Mouse (Mus musculus) stomach, postnatal 0 days (tissue): ENCODE measurements around the gene Prr19. TPM values are rescaled to one million over a fixed set of nuclear protein-coding genes. Genes with fewer than 3 reads are reported as not detected.

ENCODE experiments used
- ATAC-seq: fragments of 200-750 bp; cut with Nextera tagmentation; 2 replicates; pipeline ENCODE4 v1.8.0; 2017; ENCODE audit not compliant: low FRiP score, low TSS enrichment
- DNase-seq: peaks from one replicate; pipeline ENCODE4 v3.0.0-alpha.2; 2016; ENCODE audit warnings: low spot score
- H3K27ac ChIP-seq: fragments of 300-500 bp; sonication (generic); replicated peaks from 2 replicates; pipeline ENCODE4 v1.5.1; 2014; ENCODE audit warnings: mild to moderate bottlenecking, control low read depth
- H3K27me3 ChIP-seq: fragments of 300-500 bp; sonication (generic); 2 replicates; pipeline ENCODE4 v1.6.1; 2014; ENCODE audit warnings: low read length; ENCODE audit not compliant: control insufficient read depth, insufficient read depth
- H3K36me3 ChIP-seq: fragments of 300-500 bp; sonication (generic); 2 replicates; pipeline ENCODE4 v1.6.1; 2014; ENCODE audit warnings: low read length, mixed read lengths; ENCODE audit not compliant: control insufficient read depth, insufficient read depth
- H3K4me1 ChIP-seq: fragments of 300-500 bp; sonication (generic); replicated peaks from 2 replicates; pipeline ENCODE4 v1.6.1; 2014; ENCODE audit warnings: antibody characterized with exemption; ENCODE audit not compliant: control insufficient read depth, insufficient read depth
- H3K4me2 ChIP-seq: fragments of 300-500 bp; sonication (generic); replicated peaks from 2 replicates; pipeline ENCODE4 v1.6.1; 2014; ENCODE audit warnings: low read depth, mild to moderate bottlenecking, control low read depth, moderate library complexity
- H3K4me3 ChIP-seq: fragments of 300-500 bp; sonication (generic); 2 replicates; pipeline ENCODE4 v1.5.1; 2014; ENCODE audit warnings: low read depth, low read length, control low read depth
- H3K9ac ChIP-seq: fragments of 300-500 bp; sonication (generic); 2 replicates; pipeline ENCODE4 v1.6.1; 2014; ENCODE audit warnings: mild to moderate bottlenecking, low read length, control low read depth, mixed read lengths
- H3K9me3 ChIP-seq: fragments of 300-500 bp; sonication (generic); 2 replicates; pipeline ENCODE4 v1.6.1; 2016; ENCODE audit warnings: low read length; ENCODE audit not compliant: control insufficient read depth
- CTCF ChIP-seq: IDR thresholded peaks from 2 replicates; pipeline ENCODE4 v1.5.1; 2016; ENCODE audit warnings: antibody characterized with exemption, low read depth, mild to moderate bottlenecking, moderate library complexity
- EP300 ChIP-seq: optimal IDR thresholded peaks from 2 replicates; pipeline ENCODE3; 2016; ENCODE audit warnings: antibody characterized with exemption
- WGBS: fragments of 180-500 bp; shearing (Covaris S2); extraction: QIAGEN DNeasy Blood & Tissue Kit; methylation state at CpG from one replicate; pipeline ENCODE4 v1.1.7; 2014; 5-methylcytosine and 5-hydroxymethylcytosine counted together
- polyA plus RNA-seq: library from polyadenylated mRNA; unstranded; fragments of >200 nt; fragmentation: Nextera tagmentation; extraction: Ambion mirVana; gene quantifications from 2 replicates; pipeline ENCODE4 v1.2.1, GENCODE M21; 2015

Gene Prr19
- polyA plus RNA-seq, 1 experiment from 2014 or later: 0.07 TPM

DNA sequence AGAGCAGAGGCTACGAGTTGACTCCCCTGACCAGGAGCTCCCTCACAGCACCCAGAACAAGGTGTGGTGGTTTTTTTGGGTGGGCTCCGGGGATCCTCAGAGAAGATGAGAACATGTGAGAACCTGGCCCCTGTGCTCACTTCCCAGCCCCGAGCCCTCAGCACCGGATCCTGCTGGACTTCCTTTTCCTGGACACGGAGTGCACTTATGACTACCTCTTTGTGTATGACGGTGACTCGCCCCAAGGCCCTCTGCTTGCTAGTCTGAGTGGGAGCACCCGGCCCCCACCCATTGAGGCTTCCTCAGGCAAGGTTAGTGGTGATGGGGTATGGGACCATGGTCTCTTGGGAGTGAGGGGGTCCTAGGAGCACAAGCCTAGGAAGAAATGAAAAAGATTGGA, 25.0 kb downstream of the Prr19 start:
- no peak overlapping the region for H3K9ac ChIP-seq
- ATAC-seq: no peak
- H3K27me3 ChIP-seq: no peaks in the 10 kb centered on the region
- H3K4me2 ChIP-seq: no peak overlapping the region
- TF ChIP-seq EP300: no peak
- no peak for TF ChIP-seq CTCF
- peaks cover 7% of the 10 kb centered on the region for H3K36me3 ChIP-seq
- WGBS: 83% methylated on average over 8 of the region's 8 CpGs
- no peak for DNase-seq
- H3K4me3 ChIP-seq: no peak overlapping the region
- H3K27ac ChIP-seq: no peak overlapping the region
- H3K9me3 ChIP-seq: no peaks in the 10 kb centered on the region
- 0 out of 2 replicates have a peak, but pooled peaks cover 3% of the 10 kb centered on the region for H3K4me1 ChIP-seq

DNA sequence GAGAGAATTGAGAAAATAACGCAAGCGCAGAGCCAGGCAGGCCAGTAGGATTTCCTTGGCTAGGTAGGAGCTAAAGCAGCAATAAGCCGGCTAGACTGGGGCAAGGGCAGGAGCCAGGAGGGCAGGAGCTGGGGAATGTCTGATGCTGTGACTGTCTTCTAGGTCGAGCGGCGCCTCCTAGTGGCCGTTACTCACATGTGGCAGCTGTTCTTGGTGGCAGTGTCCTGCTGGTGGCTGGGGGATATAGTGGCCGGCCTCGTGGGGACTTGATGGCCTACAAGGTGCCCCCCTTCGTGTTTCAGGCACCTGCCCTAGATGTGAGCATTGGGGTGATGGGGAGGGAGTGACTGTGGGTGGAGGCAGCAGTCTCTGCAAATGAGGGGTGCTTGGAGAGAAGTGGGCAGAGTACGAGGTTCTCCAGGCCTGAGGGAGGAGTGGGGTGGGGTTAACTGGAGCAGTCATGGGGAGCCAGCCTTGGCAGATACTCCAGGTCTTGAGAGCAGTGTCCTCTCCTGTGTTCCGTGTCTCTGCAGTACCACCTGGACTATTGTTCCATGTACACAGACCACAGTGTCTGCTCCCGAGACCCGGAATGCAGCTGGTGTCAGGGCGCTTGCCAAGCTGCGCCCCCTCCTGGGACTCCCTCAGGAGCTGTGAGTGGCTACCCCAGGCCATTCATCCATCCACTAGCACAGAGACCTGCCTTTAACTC, 32.5 kb downstream of the Prr19 start:
- WGBS: 40% methylated on average over 16 of the region's 16 CpGs
- ATAC-seq: peak; percentile 73
- Histone ChIP-seq H3K9me3 (no peaks in the 10 kb centered on the region), H3K9ac (no peak overlapping the region), H3K4me2 (no peak overlapping the region), H3K4me1 (no peaks in the 10 kb centered on the region), H3K27me3 (no peaks in the 10 kb centered on the region), H3K36me3 (peaks cover 12% of the 10 kb centered on the region), H3K4me3 (no peak overlapping the region), H3K27ac (no peak overlapping the region)
- peak; percentile 84 for DNase-seq
- TF ChIP-seq CTCF (peak; percentile 89), EP300 (no peak)

DNA sequence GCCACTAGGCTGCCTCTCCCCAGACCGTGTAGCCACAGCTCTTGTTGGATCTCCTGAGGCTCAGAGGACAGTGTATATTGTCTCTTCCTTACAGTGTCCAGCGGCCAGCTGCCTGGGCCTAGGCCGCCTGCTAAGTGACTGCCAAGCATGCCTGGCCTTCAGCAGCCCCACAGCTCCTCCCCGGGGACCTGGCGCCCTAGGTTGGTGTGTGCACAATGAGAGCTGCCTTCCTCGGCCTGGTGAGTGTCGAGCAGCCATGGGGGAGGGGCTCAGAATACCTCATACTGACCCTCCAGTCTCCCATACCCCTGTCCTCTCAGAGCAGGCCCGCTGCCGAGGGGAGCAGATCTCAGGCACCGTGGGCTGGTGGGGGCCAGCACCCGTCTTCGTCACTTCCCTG, 33.3 kb downstream of the Prr19 start:
- no peaks in the 10 kb centered on the region for H3K9me3 ChIP-seq
- no peak for ATAC-seq
- no peak overlapping the region for H3K9ac ChIP-seq
- no peaks in the 10 kb centered on the region for H3K27me3 ChIP-seq
- H3K36me3 ChIP-seq: peaks cover 12% of the 10 kb centered on the region
- no peak overlapping the region for H3K27ac ChIP-seq
- TF ChIP-seq CTCF (no peak), EP300 (no peak)
- H3K4me3 ChIP-seq: no peak overlapping the region
- WGBS: 81% methylated on average over 12 of the region's 12 CpGs
- H3K4me2 ChIP-seq: no peak overlapping the region
- H3K4me1 ChIP-seq: no peaks in the 10 kb centered on the region
- DNase-seq: no peak

DNA sequence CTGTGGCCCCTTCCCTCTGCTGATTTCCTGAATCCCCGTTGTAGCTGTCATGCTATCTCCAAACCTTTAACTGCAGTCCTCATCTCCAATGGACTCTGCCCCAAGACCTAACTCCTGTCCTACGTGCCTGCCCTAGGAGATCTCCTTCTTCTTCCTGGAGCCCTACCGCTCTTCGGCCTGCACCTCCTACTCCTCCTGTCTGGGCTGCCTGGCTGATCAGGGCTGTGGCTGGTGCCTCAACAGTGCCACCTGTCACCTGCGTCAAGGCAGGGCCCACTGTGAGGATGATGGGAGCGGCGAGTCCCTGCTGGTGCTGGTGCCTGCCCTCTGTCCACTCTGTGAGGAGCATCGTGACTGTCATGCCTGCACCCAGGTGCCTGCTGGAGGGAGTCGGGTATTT, 38.1 kb downstream of the Prr19 start:
- peaks cover 5% of the 10 kb centered on the region; the same call in 1 of the 2 replicates for H3K36me3 ChIP-seq
- no peak for ATAC-seq
- WGBS: 84% methylated on average over 9 of the region's 9 CpGs

DNA sequence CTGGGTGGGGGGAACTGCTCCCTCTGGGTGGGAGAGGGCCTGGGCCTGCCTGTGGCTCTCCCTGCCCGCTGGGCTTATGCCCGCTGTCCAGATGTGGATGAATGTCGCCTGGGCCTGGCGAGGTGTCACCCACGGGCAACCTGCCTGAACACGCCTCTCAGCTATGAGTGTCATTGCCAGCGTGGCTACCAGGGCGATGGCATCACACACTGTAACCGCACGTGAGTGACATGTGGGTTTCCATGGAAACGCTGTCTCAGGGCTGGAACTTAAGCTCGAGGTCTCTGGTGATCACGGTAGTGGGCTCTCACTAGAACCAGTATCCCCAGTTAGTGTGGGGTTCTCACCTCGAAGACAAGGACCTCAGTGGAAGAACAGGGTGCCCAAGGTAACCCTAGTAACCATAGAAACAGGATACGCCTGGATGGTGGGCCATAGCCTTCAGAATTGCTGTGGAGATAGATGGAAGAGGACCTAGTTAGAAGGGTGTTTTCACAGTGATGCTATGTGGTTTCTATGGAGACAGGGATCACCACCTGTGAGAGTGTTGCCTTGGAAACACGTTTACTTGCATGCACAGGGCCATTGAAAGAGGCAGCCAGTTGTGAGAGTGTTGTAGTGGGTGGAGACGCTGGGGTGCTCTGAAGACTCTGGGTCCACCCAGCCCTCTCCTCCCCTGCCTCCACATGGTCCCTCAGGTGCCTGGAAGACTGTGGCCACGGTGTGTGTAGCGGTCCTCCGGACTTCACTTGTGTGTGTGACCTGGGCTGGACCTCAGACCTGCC, 40.0 kb downstream of the Prr19 start:
- 79% methylated on average over 19 of the region's 20 CpGs for WGBS

More for the DNA sequence above, 38.1 kb downstream of the Prr19 start:
- H3K9me3 ChIP-seq: no peaks in the 10 kb centered on the region
- H3K4me1 ChIP-seq: no peaks in the 10 kb centered on the region
- H3K4me2 ChIP-seq: no peak overlapping the region
- no peak overlapping the region for H3K4me3 ChIP-seq
- no peaks in the 10 kb centered on the region for H3K27me3 ChIP-seq
- H3K27ac ChIP-seq: no peak overlapping the region
- no peak for TF ChIP-seq CTCF
- no peak for TF ChIP-seq EP300
- DNase-seq: no peak
- no peak overlapping the region for H3K9ac ChIP-seq

More for the DNA sequence above, 40.0 kb downstream of the Prr19 start:
- H3K4me1 ChIP-seq: no peaks in the 10 kb centered on the region
- H3K9me3 ChIP-seq: no peaks in the 10 kb centered on the region
- DNase-seq (no peak), ATAC-seq (no peak; the same call in 1 of the 2 replicates)
- no peaks in the 10 kb centered on the region for H3K27me3 ChIP-seq
- TF ChIP-seq CTCF: no peak
- TF ChIP-seq EP300: no peak
- no peaks in the 10 kb centered on the region; the same call in 1 of the 2 replicates for H3K36me3 ChIP-seq
- H3K27ac ChIP-seq: no peak overlapping the region
- no peak overlapping the region for H3K4me2 ChIP-seq
- no peak overlapping the region for H3K4me3 ChIP-seq
- H3K9ac ChIP-seq: no peak overlapping the region
